Mouse (Mus musculus): ENCODE measurements around the gene BC034090.

GRCm38 (mm10) chr1:155281003-155281793 is 37.0 kb upstream of the BC034090 start:
- peak; percentile 59; the same call in 1 of the 2 replicates for TF ChIP-seq CTCF (IDR thresholded peaks at IDR 0.05; ENCODE audit: borderline replicate concordance, control insufficient read depth, extremely low read depth, insufficient read depth, low read length, poor library complexity)
- TF ChIP-seq POLR2A (IDR thresholded peaks at IDR 0.05; ENCODE audit: control insufficient read depth, extremely low read depth, insufficient read depth, low read length, poor library complexity) = no peak
